Mouse (Mus musculus) MEL (cell line): Measurements from ENCODE around the gene Tmem205. TPM values are rescaled to one million over a fixed set of nuclear protein-coding genes. Genes with fewer than 3 reads are reported as not detected.

Experiments used
- DNase-seq: peaks from one replicate; pipeline ENCODE4 v3.0.0; 2011; ENCODE audit warnings: low read depth, low spot score
- H3K27ac ChIP-seq: 2 replicates; pipeline ENCODE4 v1.5.1; 2012; ENCODE audit warnings: low read depth, mild to moderate bottlenecking, control low read depth, low read length, moderate library complexity; ENCODE audit not compliant: control insufficient read depth
- H3K27me3 ChIP-seq, 2 experiments: fragments of 150-350 bp in 1 of 2; sonication (generic) in 1 of 2; 2 replicates each; pipeline ENCODE4 v1.6.1; 2012; ENCODE audit warnings: low read length in 2 of 2, mild to moderate bottlenecking in 2 of 2, improper control_type of control experiment in 1 of 2, moderate library complexity in 1 of 2; ENCODE audit not compliant: insufficient read depth in 2 of 2, control insufficient read depth in 1 of 2
- H3K36me3 ChIP-seq, 2 experiments: 2 replicates each; pipeline ENCODE4 v1.6.1; 2012 to 2014; ENCODE audit warnings: low read length in 2 of 2, improper control_type of control experiment in 1 of 2, inconsistent platforms in 1 of 2, mild to moderate bottlenecking in 1 of 2; ENCODE audit not compliant: insufficient read depth in 2 of 2, control insufficient read depth in 1 of 2
- H3K4me1 ChIP-seq, 2 experiments: fragments of 150-350 bp in 1 of 2; sonication (generic) in 1 of 2; 2 replicates each; pipeline ENCODE4 v1.6.1; 2012; ENCODE audit warnings: low read length in 2 of 2, improper control_type of control experiment in 1 of 2, mild to moderate bottlenecking in 1 of 2; ENCODE audit not compliant: insufficient read depth in 2 of 2, control insufficient read depth in 1 of 2
- H3K4me3 ChIP-seq, 2 experiments: fragments of 150-350 bp in 1 of 2; sonication (generic) in 1 of 2; 2 replicates each; pipeline ENCODE4 v1.5.1; 2012; ENCODE audit warnings: low read depth in 2 of 2, low read length in 2 of 2, mild to moderate bottlenecking in 2 of 2, moderate library complexity in 2 of 2, control low read depth in 1 of 2, improper control_type of control experiment in 1 of 2; ENCODE audit not compliant: control insufficient read depth in 1 of 2, insufficient read depth in 1 of 2
- H3K79me2 ChIP-seq: 2 replicates; pipeline ENCODE4 v1.6.1; 2012; ENCODE audit warnings: mild to moderate bottlenecking, low read length, moderate library complexity; ENCODE audit not compliant: control insufficient read depth, poor library complexity, insufficient read depth
- H3K9ac ChIP-seq: 2 replicates; pipeline ENCODE4 v1.6.1; 2012; ENCODE audit warnings: low read depth, mild to moderate bottlenecking, control low read depth, low read length, moderate library complexity; ENCODE audit not compliant: control insufficient read depth, poor library complexity, severe bottlenecking
- H3K9me3 ChIP-seq: fragments of 150-350 bp; sonication (generic); replicated peaks from 2 replicates; pipeline ENCODE4 v1.6.1; 2012; ENCODE audit warnings: mild to moderate bottlenecking, low read length, improper control_type of control experiment, moderate library complexity; ENCODE audit not compliant: insufficient read depth
- CTCF ChIP-seq, 3 experiments: IDR thresholded peaks in 2 of 3; conservative IDR thresholded peaks in 1 of 3; 2 replicates each; pipeline ENCODE4 v1.5.1; 2011 to 2012; ENCODE audit warnings: low read length in 3 of 3, low read depth in 2 of 3, mild to moderate bottlenecking in 2 of 3, improper control_type of control experiment in 1 of 3, inconsistent platforms in 1 of 3, mixed read lengths in 1 of 3, moderate library complexity in 1 of 3; ENCODE audit not compliant: control insufficient read depth in 1 of 3, insufficient read depth in 1 of 3, poor library complexity in 1 of 3, severe bottlenecking in 1 of 3
- GABPA ChIP-seq: IDR thresholded peaks from 2 replicates; pipeline ENCODE4 v1.6.1; 2012; ENCODE audit warnings: low read depth, mild to moderate bottlenecking, inconsistent platforms, low read length, improper control_type of control experiment, moderate library complexity
- GATA1 ChIP-seq: IDR thresholded peaks from 2 replicates; pipeline ENCODE4 v1.6.1; 2011; ENCODE audit warnings: low read depth, low read length, improper control_type of control experiment
- KAT2A ChIP-seq: conservative IDR thresholded peaks from 2 replicates; pipeline ENCODE4 v1.6.1; 2012; ENCODE audit warnings: low read depth, low read length, improper control_type of control experiment, inconsistent platforms
- MAFK ChIP-seq: IDR thresholded peaks from 2 replicates; pipeline ENCODE4 v1.6.1; 2011; ENCODE audit warnings: low read depth, mild to moderate bottlenecking, low read length, improper control_type of control experiment, borderline replicate concordance
- MAX ChIP-seq: IDR thresholded peaks from 2 replicates; pipeline ENCODE4 v1.6.1; 2011; ENCODE audit warnings: low read length, improper control_type of control experiment
- MAZ ChIP-seq: IDR thresholded peaks from 2 replicates; pipeline ENCODE4 v1.6.1; 2012; ENCODE audit warnings: low read depth, mild to moderate bottlenecking, inconsistent platforms, low read length, improper control_type of control experiment
- MEF2A ChIP-seq: IDR thresholded peaks from 2 replicates; pipeline ENCODE4 v1.6.1; 2014; ENCODE audit warnings: low read depth, mild to moderate bottlenecking, inconsistent platforms, low read length, improper control_type of control experiment; ENCODE audit not compliant: poor library complexity, insufficient replicate concordance, severe bottlenecking; ENCODE audit errors: extremely low read depth
- MYC ChIP-seq: IDR thresholded peaks from 2 replicates; pipeline ENCODE4 v1.6.1; 2011; ENCODE audit warnings: low read depth, mild to moderate bottlenecking, low read length, improper control_type of control experiment, moderate library complexity
- POLR2A ChIP-seq, 2 experiments: IDR thresholded peaks; 2 replicates each; pipeline ENCODE4 v1.6.1; 2011 to 2012; ENCODE audit warnings: low read length in 2 of 2, mild to moderate bottlenecking in 2 of 2, control low read depth in 1 of 2, improper control_type of control experiment in 1 of 2, low read depth in 1 of 2, moderate library complexity in 1 of 2; ENCODE audit not compliant: control insufficient read depth in 1 of 2, insufficient read depth in 1 of 2, poor library complexity in 1 of 2
- POLR2AphosphoS2 ChIP-seq: IDR thresholded peaks from 2 replicates; pipeline ENCODE4 v1.6.1; 2011; ENCODE audit warnings: low read length, improper control_type of control experiment
- POLR2AphosphoS5 ChIP-seq: IDR thresholded peaks from 2 replicates; pipeline ENCODE4 v1.6.1; 2012; ENCODE audit warnings: low read depth, borderline replicate concordance, mild to moderate bottlenecking, inconsistent platforms, low read length, moderate library complexity, mixed read lengths
- RCOR1 ChIP-seq: IDR thresholded peaks from 2 replicates; pipeline ENCODE4 v1.6.1; 2012; ENCODE audit warnings: low read depth, mild to moderate bottlenecking, inconsistent platforms, low read length, improper control_type of control experiment
- SIN3A ChIP-seq: IDR thresholded peaks from 2 replicates; pipeline ENCODE4 v1.6.1; 2012; ENCODE audit warnings: low read length, improper control_type of control experiment, inconsistent platforms
- SMC3 ChIP-seq: IDR thresholded peaks from 2 replicates; pipeline ENCODE4 v1.6.1; 2011; ENCODE audit warnings: low read depth, low read length, improper control_type of control experiment
- TAL1 ChIP-seq: IDR thresholded peaks from 2 replicates; pipeline ENCODE4 v1.6.1; 2012; ENCODE audit warnings: mild to moderate bottlenecking, inconsistent platforms, low read length, moderate library complexity, mixed read lengths
- TBP ChIP-seq: IDR thresholded peaks from 2 replicates; pipeline ENCODE4 v1.8.0; 2011; ENCODE audit warnings: low read depth, low read length, improper control_type of control experiment
- UBTF ChIP-seq: IDR thresholded peaks from 2 replicates; pipeline ENCODE4 v1.6.1; 2012; ENCODE audit warnings: low read depth, mild to moderate bottlenecking, inconsistent platforms, low read length, improper control_type of control experiment, moderate library complexity, borderline replicate concordance; ENCODE audit not compliant: insufficient read depth
- USF1 ChIP-seq: IDR thresholded peaks from 2 replicates; pipeline ENCODE4 v1.6.1; 2014; ENCODE audit warnings: low read depth, mild to moderate bottlenecking, inconsistent platforms, low read length, improper control_type of control experiment, moderate library complexity
- ZKSCAN1 ChIP-seq: IDR thresholded peaks from 2 replicates; pipeline ENCODE4 v1.6.1; 2012; ENCODE audit warnings: low read depth, mild to moderate bottlenecking, inconsistent platforms, low read length, improper control_type of control experiment, moderate library complexity
- ZNF384 ChIP-seq: IDR thresholded peaks from 2 replicates; pipeline ENCODE4 v1.6.1; 2012; ENCODE audit warnings: low read depth, mild to moderate bottlenecking, inconsistent platforms, low read length, improper control_type of control experiment
- polyA plus RNA-seq, 2 experiments: library from polyadenylated mRNA; stranded (reverse) in 1 of 2; unstranded in 1 of 2; fragments of >175 nt in 1 of 2; fragments of >200 nt in 1 of 2; gene quantifications; 2 replicates each; pipeline versions ENCODE4 v1.2.1 to v1.2.4; 2012; ENCODE audit warnings: low replicate concordance in 2 of 2, low read depth in 1 of 2; ENCODE audit not compliant: insufficient read length in 2 of 2, insufficient read depth in 1 of 2, missing spikeins in 1 of 2
- total RNA-seq: library from RNA; depleted of rRNA; stranded (reverse); fragments of 300-350 nt; gene quantifications from 2 replicates; pipeline ENCODE4 v1.2.3, GENCODE M21; 2012

Gene Tmem205
- total and polyA plus RNA-seq, 3 experiments: 114 to 118 TPM; not detected in 1

DNA sequence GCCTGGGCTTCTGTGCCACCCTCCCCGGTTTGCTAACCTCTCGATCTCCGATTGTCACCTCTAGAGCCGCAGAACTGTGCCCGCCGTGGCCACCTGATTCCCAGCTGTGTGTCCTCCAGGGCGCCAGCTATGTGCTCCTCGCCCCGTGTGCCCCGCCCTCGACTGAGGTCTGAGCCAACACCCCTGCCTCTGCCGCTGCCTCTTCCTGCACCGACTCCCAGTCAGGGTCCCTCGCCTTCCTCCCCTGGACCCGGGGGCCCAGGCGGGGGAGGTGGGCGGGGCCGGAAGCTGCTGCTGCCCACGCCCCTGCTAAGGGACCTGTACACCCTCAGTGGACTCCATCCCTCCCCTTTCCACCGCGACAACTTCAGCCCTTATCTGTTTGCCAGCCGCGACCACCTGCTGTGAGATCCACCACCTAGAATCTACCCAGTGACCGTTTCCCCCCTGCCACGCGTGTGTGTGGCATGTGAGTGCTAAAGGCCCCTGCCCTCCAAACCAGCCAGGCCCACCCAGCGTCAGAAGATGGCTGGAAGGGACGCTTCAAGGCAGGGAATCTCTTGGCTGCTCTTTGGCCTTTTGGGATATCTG, 20.3 kb upstream of the Tmem205 start:
- Histone ChIP-seq H3K27me3 (no peaks in the 10 kb centered on the region), H3K4me3 (peak overlapping the region; percentile 40 to 41), H3K4me1 (peaks cover 0 to 13% of the 10 kb centered on the region in 2 experiments; a peak in 2 of 4 replicates), H3K27ac (0 out of 2 replicates have a peak overlapping the region, but pooled peaks have one; percentile 1), H3K9ac (peak overlapping the region; percentile 48), H3K36me3 (peaks cover 0 to 6% of the 10 kb centered on the region in 2 experiments; a peak in 2 of 4 replicates), H3K79me2 (no peaks in the 10 kb centered on the region), H3K9me3 (no peaks in the 10 kb centered on the region)
- no peak for TF ChIP-seq POLR2AphosphoS2
- TF ChIP-seq CTCF (IDR thresholded peaks at IDR 0.05 in 2 of 3, conservative IDR thresholded peaks at IDR 0.05 in 1 of 3; ENCODE audit: control insufficient read depth in 1 of 3, insufficient read depth in 1 of 3, low read depth in 2 of 3, low read length in 3 of 3, poor library complexity in 1 of 3, severe bottlenecking in 1 of 3): 0 out of 6 replicates have a peak, but pooled peaks of 1 of the 3 experiments have one; percentile 1
- no peak for TF ChIP-seq MYC
- no peak for TF ChIP-seq MAX
- TF ChIP-seq MEF2A: no peak
- peak; percentile 54; the same call in 1 of the 2 replicates for TF ChIP-seq GATA1
- TF ChIP-seq UBTF: peak; percentile 41; the same call in 1 of the 2 replicates
- no peak for TF ChIP-seq SIN3A
- TF ChIP-seq TAL1: peak; percentile 60
- TF ChIP-seq TBP: 0 out of 2 replicates have a peak, but pooled peaks have one; percentile 8
- no peak for TF ChIP-seq ZNF384
- TF ChIP-seq USF1: no peak
- no peak for TF ChIP-seq MAFK
- no peak for TF ChIP-seq GABPA
- peak; percentile 49 to 53; a peak in 2 of 4 replicates for TF ChIP-seq POLR2A (IDR thresholded peaks at IDR 0.05; ENCODE audit: control insufficient read depth in 1 of 2, insufficient read depth in 1 of 2, low read depth in 1 of 2, low read length in 2 of 2, poor library complexity in 1 of 2)
- TF ChIP-seq RCOR1: no peak
- TF ChIP-seq KAT2A: no peak
- TF ChIP-seq MAZ: no peak
- no peak for TF ChIP-seq POLR2AphosphoS5
- TF ChIP-seq SMC3: no peak
- no peak for TF ChIP-seq ZKSCAN1
- peak; percentile 93 for DNase-seq
